Mouse (Mus musculus) forebrain, embryonic 11.5 days (tissue): ENCODE measurements around the gene Smpdl3b. TPM values are rescaled to one million over a fixed set of nuclear protein-coding genes. Genes with fewer than 3 reads are reported as not detected.
"Not testable (repeated sequence)": the region's sequence is repeated elsewhere in the genome, so short reads cannot be mapped to it uniquely, and the experiment has no call there.

Experiments
- ATAC-seq: fragments of 200-750 bp; cut with Nextera tagmentation; replicated peaks from 2 replicates; pipeline ENCODE4 v1.8.0; 2017; ENCODE audit warnings: moderate TSS enrichment; ENCODE audit not compliant: low FRiP score
- DNase-seq: peaks from one replicate; pipeline ENCODE4 v3.0.0-alpha.2; 2017; ENCODE audit warnings: low spot score
- H3K27ac ChIP-seq: fragments of 300-500 bp; sonication (generic); 2 replicates; pipeline ENCODE4 v1.5.1; 2014; ENCODE audit warnings: low read depth, low read length
- H3K27me3 ChIP-seq: fragments of 300-500 bp; sonication (generic); 2 replicates; pipeline ENCODE4 v1.6.1; 2014; ENCODE audit warnings: mild to moderate bottlenecking, low read length, mixed read lengths; ENCODE audit not compliant: control insufficient read depth, insufficient read depth
- H3K36me3 ChIP-seq: fragments of 300-500 bp; sonication (generic); 2 replicates; pipeline ENCODE4 v1.6.1; 2014; ENCODE audit warnings: mild to moderate bottlenecking, low read length, moderate library complexity, mixed read lengths; ENCODE audit not compliant: control insufficient read depth, insufficient read depth
- H3K4me1 ChIP-seq: fragments of 300-500 bp; sonication (generic); replicated peaks from 2 replicates; pipeline ENCODE4 v1.6.1; 2014; ENCODE audit warnings: low read length, mixed read lengths; ENCODE audit not compliant: control insufficient read depth, insufficient read depth
- H3K4me2 ChIP-seq: fragments of 300-500 bp; sonication (generic); 2 replicates; pipeline ENCODE4 v1.6.1; 2014; ENCODE audit warnings: low read depth, mild to moderate bottlenecking, low read length, moderate library complexity, mixed read lengths; ENCODE audit not compliant: severe bottlenecking
- H3K4me3 ChIP-seq: fragments of 300-500 bp; sonication (generic); 2 replicates; pipeline ENCODE4 v1.5.1; 2014; ENCODE audit warnings: low read depth, low read length
- H3K9ac ChIP-seq: fragments of 300-500 bp; sonication (generic); 2 replicates; pipeline ENCODE4 v1.6.1; 2014; ENCODE audit warnings: low read length
- H3K9me3 ChIP-seq: fragments of 300-500 bp; sonication (generic); 2 replicates; pipeline ENCODE4 v1.6.1; 2016; ENCODE audit warnings: low read length, mixed read lengths; ENCODE audit not compliant: control insufficient read depth
- WGBS: fragments of 180-500 bp; shearing (Covaris S2); extraction: QIAGEN DNeasy Blood & Tissue Kit; methylation state at CpG from one replicate; pipeline ENCODE4 v1.1.7; 2014; 5-methylcytosine and 5-hydroxymethylcytosine counted together
- polyA plus RNA-seq: library from polyadenylated mRNA; unstranded; fragments of >200 nt; fragmentation: Nextera tagmentation; extraction: Ambion mirVana; gene quantifications from 2 replicates; pipeline ENCODE4 v1.2.1, GENCODE M21; 2014

Smpdl3b gene
- polyA plus RNA-seq, 1 experiment from 2014 or later: 4.6 TPM

DNA sequence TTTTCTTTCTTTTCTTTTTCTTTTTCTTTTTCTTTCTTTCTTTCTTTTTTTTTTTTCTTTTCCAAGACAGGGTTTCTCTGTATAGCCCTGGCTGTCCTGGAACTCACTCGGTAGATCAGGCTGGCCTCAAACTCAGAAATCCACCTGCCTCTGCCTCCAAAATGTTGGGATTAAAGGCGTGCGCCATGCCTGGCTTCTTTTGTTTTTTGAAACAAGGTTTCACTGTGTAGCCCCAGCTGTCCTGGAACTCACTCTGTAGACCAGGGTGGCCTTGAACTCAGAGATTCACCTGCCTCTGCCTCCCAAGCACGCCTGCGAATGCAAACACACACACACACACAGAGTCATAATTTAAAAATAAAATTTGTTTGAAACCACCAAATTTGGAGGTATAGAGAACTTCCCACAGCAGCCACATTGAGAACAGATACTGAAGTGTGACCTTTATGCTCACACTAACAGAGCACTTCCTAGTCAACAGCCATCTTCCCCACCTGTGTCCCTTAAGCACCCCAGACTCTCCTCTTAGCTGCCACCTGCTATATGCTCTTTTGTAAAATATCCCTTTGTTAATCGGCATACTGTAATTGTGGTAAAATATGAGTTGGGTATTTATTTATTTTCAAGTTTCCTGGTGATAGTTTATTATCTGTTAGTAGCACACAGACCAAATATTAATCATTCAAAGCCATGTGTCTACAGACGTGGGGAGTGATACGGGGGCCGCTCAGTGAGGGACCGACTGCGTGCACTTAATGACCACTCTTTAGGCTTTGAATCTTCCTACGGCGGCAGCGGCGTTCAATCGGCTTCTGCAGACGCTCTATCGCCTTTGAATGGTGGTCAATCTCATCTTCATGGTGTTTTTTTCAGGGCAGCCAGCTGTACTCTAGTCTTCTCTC lies 44.4 kb upstream of the Smpdl3b start:
- Histone ChIP-seq H3K36me3 (no peaks in the 10 kb centered on the region), H3K4me2 (no peak overlapping the region), H3K9ac (no peak overlapping the region), H3K4me1 (no peaks in the 10 kb centered on the region), H3K9me3 (no peaks in the 10 kb centered on the region), H3K27me3 (no peaks in the 10 kb centered on the region), H3K27ac (no peak overlapping the region), H3K4me3 (no peak overlapping the region)
- ATAC-seq: no peak
- DNase-seq: no peak
- WGBS: 89% methylated on average over 18 of the region's 18 CpGs

GRCm38 (mm10) chr4:132799845-132800244 lies 42.8 kb upstream of the Smpdl3b start:
- Histone ChIP-seq H3K27me3 (peaks cover 1% of the 10 kb centered on the region; the same call in 1 of the 2 replicates), H3K27ac (no peak overlapping the region), H3K9ac (no peak overlapping the region), H3K36me3 (no peaks in the 10 kb centered on the region), H3K9me3 (no peaks in the 10 kb centered on the region), H3K4me2 (no peak overlapping the region), H3K4me1 (peaks cover 5% of the 10 kb centered on the region; the same call in 1 of the 2 replicates), H3K4me3 (no peak overlapping the region)
- WGBS: 84% methylated on average over 4 of the region's 4 CpGs
- ATAC-seq (no peak), DNase-seq (no peak)

GRCm38 (mm10) chr4:132798666-132799065 lies 41.6 kb upstream of the Smpdl3b start:
- not testable (repeated sequence) for H3K27ac ChIP-seq, ATAC-seq, H3K4me2 ChIP-seq, H3K27me3 ChIP-seq, DNase-seq, H3K9me3 ChIP-seq, H3K4me1 ChIP-seq, H3K9ac ChIP-seq, H3K36me3 ChIP-seq, H3K4me3 ChIP-seq
- 89% methylated on average over 3 of the region's 3 CpGs for WGBS

DNA sequence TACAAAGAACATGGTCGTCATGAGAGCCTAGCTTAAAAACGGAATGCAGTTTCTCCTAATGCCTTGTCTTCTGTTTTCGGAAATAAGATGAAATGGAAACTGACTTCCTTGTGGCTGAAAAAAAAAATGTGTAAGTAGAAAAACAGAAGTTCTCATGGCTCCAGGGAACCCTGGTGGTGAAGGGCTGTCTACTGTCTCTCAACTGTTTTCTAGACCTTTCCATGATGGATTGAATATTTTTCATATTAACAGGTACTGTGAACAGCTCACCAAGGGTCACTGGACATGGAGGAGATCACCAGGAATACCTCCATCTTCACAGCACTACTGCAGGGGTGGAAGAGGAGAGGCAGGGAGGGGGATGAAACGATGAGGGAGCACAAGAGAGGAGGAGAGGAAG lies 41.0 kb upstream of the Smpdl3b start:
- ATAC-seq: no peak

DNA sequence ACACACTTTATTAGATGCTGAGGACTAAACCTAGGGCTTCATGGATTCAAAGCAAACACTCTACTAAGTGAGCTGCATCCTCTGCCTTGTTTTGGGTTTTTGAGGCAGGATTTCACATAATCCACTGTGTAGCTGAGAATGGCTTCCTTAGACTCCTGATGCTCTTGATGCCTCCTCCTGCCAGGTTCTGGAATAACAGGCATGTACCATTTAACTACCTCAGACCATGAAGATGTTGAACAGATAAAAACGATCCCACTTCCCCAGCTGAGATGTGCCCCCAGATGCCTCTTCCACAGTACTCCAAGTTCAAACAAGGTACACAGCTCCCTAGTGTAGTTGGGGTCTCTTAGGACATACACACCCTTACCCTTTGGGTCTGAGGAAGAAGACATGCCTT lies 40.4 kb upstream of the Smpdl3b start:
- no peak for DNase-seq
- Histone ChIP-seq H3K4me3 (no peak overlapping the region), H3K27ac (no peak overlapping the region), H3K4me2 (no peak overlapping the region), H3K4me1 (peaks cover 5% of the 10 kb centered on the region; the same call in 1 of the 2 replicates), H3K27me3 (peaks cover 3% of the 10 kb centered on the region; the same call in 1 of the 2 replicates), H3K9me3 (no peaks in the 10 kb centered on the region), H3K9ac (no peak overlapping the region), H3K36me3 (no peaks in the 10 kb centered on the region)
- WGBS: 87% methylated on average over 1 of the region's 1 CpGs
- ATAC-seq: no peak

More for the DNA sequence above, 41.0 kb upstream of the Smpdl3b start:
- no peak overlapping the region for H3K27ac ChIP-seq
- no peak for DNase-seq
- H3K9me3 ChIP-seq: no peaks in the 10 kb centered on the region
- no peak overlapping the region for H3K4me2 ChIP-seq
- H3K9ac ChIP-seq: no peak overlapping the region
- no peak overlapping the region for H3K4me3 ChIP-seq
- peaks cover 5% of the 10 kb centered on the region; the same call in 1 of the 2 replicates for H3K4me1 ChIP-seq
- H3K27me3 ChIP-seq: peaks cover 3% of the 10 kb centered on the region; the same call in 1 of the 2 replicates
- H3K36me3 ChIP-seq: no peaks in the 10 kb centered on the region
- 74% methylated on average over 4 of the region's 4 CpGs for WGBS

DNA sequence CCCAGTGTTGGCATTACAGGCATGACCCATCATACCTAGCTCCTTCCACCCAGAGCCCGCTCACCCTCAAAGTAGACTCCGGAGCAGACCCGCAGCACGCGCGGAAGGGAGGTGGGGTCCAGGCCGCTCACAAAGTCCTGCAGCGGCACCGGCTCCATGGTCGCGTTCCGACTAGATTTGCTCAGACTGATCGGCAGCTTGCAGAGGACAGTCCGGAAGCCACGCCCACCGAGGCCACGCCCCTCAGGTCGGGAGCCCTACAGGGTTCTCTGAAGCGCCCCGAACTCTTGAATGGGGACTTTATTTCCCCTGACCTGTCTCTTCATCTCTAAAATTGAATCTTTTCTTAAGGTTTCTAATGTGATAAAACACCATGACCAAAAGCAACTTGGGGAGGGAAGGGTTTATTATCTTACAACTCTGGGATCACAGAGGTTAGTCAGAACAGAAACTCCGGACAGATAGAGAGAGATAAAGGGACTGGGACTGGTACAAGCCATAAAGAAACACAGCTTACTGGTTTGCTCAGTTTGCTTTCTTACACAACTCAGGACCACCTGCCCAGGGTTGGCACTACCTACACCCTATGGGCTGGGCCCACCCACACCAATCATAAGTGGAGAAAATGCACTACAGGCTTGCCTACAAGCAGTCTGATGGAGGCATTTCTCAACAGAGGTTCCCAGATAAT lies 39.3 kb upstream of the Smpdl3b start, which contains the start of gene Themis2:
Gene Themis2, minus strand, starts transcription at position 192 of the 691 bp plus-strand sequence.
- WGBS: 4% methylated on average over 21 of the region's 21 CpGs
- Histone ChIP-seq H3K36me3 (no peaks in the 10 kb centered on the region), H3K9me3 (no peaks in the 10 kb centered on the region), H3K4me2 (peak within 1 kb of the TSS; percentile 50), H3K27me3 (peaks cover 3% of the 10 kb centered on the region; the same call in 1 of the 2 replicates), H3K9ac (peak within 1 kb of the TSS; percentile 14), H3K4me3 (peak within 1 kb of the TSS; percentile 19; the same call in 1 of the 2 replicates), H3K4me1 (peaks cover 5% of the 10 kb centered on the region; the same call in 1 of the 2 replicates), H3K27ac (no peak within 1 kb of the TSS)
- ATAC-seq: no peak; the same call in 1 of the 2 replicates
- peak; percentile 82 for DNase-seq

- Histone ChIP-seq H3K9ac (no peak overlapping the region), H3K4me2 (no peak overlapping the region), H3K36me3 (no peaks in the 10 kb centered on the region), H3K27ac (no peak overlapping the region), H3K4me1 (peaks cover 5% of the 10 kb centered on the region; the same call in 1 of the 2 replicates), H3K27me3 (peaks cover 3% of the 10 kb centered on the region; the same call in 1 of the 2 replicates), H3K9me3 (no peaks in the 10 kb centered on the region), H3K4me3 (no peak overlapping the region)
- no peak for DNase-seq
- WGBS: 55% methylated on average over 7 of the region's 7 CpGs
- ATAC-seq: no peak
Measured at GRCm38 (mm10) chr4:132795171-132795570, 38.1 kb upstream of the Smpdl3b start.

DNA sequence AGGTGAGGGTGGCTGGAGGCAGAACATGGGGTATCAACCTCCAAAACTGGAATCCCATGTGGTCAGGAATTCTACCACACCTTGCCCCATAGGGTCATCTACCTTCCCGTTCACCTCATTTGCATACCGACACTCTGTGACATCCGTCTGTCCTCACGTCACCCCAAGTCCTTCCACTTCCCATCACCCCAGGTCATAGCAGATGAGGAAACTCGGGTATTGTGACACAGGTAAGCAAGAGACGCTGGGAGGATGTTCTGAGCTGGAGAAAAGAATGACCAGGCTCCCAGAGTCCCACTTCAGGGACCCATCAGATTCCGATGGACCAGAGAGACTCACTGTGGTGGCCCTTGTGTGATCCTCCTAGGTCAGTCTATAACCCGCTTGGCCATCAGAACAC lies 37.7 kb upstream of the Smpdl3b start:
- ATAC-seq (no peak), DNase-seq (no peak)
- Histone ChIP-seq H3K36me3 (no peaks in the 10 kb centered on the region), H3K27ac (no peak overlapping the region), H3K4me3 (no peak overlapping the region), H3K9me3 (no peaks in the 10 kb centered on the region), H3K27me3 (peaks cover 3% of the 10 kb centered on the region; the same call in 1 of the 2 replicates), H3K4me1 (peaks cover 5% of the 10 kb centered on the region; the same call in 1 of the 2 replicates), H3K9ac (no peak overlapping the region), H3K4me2 (no peak overlapping the region)
- WGBS: 78% methylated on average over 8 of the region's 8 CpGs
